Mouse (Mus musculus): ENCODE results near the gene Myh9. TPM values are rescaled to one million over a fixed set of nuclear protein-coding genes. Genes with fewer than 3 reads are reported as not detected.

Myh9 gene
- total RNA-seq, 2 experiments from 2014 or later, result 80.9 to 86.7 TPM

DNA sequence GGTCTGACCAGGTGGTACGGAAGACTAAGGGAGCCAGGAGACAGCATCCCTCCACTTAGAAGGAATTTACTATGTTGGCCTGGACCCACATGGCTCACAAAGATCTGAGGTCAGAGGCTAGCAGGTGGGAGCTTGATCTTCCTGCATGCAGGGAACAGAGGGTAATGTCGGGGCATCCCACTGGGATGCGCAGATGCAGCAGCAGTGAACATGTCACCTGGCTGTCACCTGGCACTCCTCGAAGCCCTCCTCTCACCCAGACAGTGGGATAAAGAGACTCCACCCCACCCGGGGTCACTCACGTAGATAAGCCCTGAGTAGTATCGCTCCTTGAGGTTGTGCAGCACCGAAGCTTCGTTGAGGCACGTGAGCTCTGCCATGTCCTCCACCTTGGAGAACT lies 29.4 kb downstream of the Myh9 start:
- no peak for DNase-seq (ENCODE audit: low spot score in 2 of 2)

DNA sequence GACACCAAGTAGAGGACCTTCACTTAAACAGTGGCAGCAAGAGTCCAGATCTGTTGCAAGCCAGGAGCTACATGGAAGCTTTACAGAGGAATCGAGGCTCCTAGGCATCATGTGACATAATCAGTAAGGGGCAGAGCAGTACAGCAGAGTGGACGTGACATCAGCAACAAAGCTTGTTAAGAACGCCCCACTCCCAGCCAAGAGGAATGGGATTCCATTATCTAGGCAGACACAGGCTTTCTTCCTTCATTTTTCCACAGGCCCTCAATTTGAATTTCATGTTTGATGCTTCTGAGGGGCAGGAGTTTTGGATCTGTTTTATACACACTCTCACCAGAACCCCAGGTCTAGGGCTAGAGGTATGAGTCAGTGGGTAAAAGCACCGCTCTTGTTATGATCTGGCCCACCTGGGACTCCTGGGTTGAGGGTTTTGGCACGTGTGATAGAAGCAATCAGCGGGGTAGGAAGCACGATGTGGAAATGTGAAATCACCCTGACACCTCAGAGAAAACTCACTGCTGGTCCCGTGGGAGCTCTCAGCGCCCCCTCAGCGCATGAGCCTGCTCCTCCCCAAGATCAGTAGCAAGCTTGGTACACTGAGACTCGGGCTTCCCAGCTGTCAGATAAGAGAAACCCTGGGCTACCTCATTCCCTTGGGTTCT lies 30.7 kb downstream of the Myh9 start:
- no peak for DNase-seq (ENCODE audit: low spot score in 2 of 2)

DNA sequence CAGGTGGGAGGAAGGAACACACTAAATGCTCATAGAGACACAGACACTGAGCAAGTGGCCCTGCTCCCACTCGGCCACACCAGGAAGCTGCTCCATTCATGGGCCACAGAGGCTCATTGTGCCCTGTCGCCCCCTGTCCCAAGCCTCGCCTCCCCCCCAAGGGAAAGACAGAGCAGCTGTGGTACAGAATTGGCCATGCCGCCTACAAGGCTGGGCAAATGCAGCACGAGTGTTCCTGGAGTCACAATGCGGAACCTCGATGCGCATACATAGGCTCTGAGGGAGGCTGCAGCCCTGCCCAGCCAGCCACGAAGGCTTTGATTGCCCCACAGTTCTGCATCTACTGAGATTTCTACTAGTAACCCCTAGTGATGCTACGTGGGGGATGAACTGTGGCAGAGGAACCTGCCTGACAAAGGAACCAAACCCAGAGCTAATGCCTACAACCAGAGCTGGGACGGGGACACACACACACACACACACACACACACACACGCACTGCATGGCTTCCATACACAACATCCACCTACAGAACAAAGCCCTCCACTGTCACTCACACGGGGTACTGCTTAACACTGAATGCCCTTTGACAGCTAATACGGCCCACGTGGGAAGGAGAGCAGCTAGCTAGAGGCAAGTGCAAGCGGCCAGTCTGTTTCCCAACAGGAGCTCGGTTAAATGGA lies 31.4 kb downstream of the Myh9 start:
- peak in 1 of 2 experiments; percentile 39 for DNase-seq (ENCODE audit: low spot score in 2 of 2)

DNA sequence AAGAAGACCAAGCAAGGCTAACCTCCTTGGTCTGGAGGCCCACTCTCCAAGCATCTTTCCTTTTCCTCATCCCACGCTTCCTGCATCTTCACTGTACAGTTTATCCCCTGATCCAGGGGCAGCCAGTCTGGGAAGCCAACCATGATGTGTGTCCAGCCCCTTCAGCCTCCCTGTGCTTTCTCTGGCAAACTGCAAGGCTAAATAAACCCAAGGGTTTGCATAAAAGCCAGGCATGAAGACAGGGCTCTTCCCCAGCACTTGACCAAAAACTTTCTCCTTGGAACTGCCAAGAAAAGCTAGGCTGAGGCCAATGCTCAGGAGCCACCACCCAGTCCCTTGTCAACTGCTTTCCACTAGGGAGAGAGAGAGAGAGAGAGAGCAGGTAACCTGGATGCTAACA lies 32.5 kb downstream of the Myh9 start:
- DNase-seq (ENCODE audit: low spot score in 2 of 2), result no peak

DNA sequence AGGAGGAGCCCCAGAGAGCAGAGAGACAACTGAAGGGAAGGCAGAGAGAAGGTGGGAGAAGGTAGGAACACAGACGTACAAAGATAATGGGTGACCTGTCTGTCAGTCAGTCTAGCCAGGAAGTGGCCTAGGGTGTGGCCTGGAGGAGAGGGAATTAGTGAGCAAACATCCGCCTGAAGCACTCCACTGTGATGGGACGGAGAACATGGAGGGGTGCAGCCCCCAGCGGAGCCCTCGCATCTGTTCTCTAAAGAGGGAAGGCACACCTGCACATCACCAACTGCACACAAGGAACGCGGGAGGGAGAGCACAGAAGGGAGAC lies 34.8 kb downstream of the Myh9 start:
- DNase-seq (ENCODE audit: low spot score in 2 of 2), result no peak

DNA sequence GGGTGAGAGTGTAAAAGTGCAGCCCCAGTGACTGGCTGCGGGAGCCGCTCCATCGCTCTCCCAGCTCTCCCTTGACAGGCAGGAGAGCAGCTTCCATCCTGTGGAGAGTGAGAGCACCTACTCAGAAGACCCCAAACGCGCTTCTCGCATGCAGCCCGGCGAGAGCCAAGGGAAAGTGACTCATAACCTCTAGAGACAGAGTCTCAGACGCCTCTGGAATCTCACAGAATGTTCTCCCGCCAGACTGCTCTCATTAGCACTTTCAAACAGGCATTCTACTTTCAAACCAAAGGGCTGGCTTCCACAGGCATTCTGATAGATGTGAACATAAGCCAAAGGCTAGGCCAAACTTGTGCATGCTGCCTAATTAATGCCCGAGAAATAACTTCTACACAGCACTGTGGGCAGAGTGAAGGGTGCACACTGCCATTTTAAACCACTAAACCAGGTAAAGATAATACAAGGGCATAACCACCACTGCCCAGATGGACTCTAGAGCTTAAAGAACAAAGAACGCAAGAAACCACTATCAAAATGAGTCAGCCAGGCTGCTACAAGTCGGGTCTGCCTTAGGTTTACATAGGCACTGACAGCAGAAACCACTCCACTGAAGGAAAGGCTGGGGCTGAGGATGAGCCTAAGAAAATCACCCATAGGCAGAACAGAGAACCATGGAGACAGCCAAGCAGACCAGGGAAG lies 35.3 kb downstream of the Myh9 start:
- peak in 1 of 2 experiments; percentile 47 for DNase-seq (ENCODE audit: low spot score in 2 of 2)

DNA sequence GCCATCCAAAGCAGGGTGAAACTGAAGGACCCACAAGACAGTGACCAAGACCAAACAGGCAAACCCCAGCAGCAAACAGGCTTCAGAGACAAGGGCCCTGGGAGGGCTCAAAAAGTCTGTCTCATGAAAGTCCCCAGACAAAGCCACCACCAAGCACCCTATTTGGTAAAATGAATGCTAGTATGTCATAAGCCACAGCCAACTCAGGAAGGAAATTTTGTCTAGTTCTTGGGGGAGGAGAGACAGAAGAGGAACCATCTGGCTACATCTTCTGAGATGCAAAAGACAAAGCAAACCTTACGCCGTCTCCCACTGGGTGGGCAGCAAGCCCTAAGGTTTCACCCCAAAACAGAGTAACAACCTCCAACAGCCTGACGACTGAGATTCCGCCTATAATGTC lies 36.3 kb downstream of the Myh9 start:
- DNase-seq (ENCODE audit: low spot score in 2 of 2), result no peak

DNA sequence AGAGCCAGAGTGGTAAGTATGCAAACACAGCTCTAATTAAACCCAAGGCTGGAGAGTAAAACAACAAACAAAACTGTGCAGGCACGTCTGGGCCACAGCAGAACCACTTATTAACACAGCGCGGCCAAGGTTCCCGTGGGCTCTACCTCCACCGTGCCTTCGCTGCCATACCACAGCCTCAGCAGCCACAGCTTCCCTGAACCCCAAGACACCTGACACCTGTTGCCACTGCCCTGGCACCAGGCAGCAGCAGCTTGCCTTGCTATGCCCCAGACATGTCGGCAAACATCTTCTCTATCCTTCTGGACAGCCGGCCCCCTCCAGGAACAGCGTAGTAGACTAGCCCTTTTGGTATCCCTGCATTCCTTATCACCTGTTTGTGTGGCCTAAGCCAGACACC lies 37.0 kb downstream of the Myh9 start:
- no peak for DNase-seq (ENCODE audit: low spot score in 2 of 2)

DNA sequence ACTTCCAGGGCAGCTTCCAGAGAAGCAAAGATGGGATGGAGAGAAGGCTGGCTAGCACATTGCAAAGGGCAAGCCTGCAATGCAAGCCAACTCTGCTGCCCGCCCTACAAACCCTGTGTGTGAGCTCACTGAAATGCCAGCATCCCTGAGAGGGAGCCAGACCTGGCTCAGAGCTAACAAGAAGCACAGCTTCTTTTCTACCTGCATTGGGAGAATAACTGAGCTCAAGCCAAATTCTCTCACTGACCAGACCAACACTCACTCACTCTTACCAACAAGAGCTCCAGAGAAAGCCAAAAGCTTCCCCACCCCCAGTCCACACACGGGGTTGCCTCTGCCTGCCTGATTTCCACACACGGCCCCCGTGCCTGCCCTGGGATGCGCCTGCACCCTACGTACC lies 37.5 kb downstream of the Myh9 start:
- no peak for DNase-seq (ENCODE audit: low spot score in 2 of 2)

DNA sequence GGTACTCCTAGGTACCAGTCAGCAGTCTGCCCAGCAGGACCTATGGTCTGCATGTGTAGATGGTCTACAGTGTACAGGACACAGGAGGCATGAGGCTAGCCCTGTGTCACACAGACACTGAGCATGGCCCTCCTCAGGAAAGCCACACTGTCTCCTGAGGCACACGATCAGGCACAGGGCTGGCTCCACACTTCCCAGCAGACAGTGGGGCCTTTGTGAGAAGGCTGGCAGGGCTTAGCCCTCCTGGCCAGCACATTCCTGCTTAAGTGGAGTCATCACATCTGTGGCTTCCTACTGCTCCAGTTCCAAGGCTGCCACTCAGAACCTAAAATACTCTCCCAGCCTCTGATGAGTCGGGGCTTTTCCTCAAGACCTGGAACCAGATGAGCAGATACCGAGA lies 38.2 kb downstream of the Myh9 start:
- DNase-seq (ENCODE audit: low spot score in 2 of 2), result peak in 1 of 2 experiments; percentile 41

DNA sequence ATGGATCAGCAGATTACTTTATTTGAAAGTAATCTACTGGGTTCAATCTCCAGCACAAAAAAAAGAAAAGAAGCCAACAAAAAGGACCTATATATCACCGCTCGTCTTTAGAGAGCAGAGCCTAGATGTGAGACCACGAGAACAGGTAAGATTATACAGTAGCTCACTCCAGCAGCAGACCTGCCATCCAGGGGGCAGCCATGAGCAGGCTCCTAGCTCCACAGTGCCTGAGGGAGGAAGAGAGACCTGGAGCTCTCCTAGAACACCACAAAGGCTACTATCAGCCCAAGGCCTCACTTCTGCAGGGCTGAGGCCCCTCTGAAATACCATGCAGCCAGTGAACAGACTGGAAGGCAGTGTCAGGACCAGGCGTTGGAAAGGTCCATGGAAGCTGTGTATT lies 39.0 kb downstream of the Myh9 start:
- no peak for DNase-seq (ENCODE audit: low spot score in 2 of 2)

DNA sequence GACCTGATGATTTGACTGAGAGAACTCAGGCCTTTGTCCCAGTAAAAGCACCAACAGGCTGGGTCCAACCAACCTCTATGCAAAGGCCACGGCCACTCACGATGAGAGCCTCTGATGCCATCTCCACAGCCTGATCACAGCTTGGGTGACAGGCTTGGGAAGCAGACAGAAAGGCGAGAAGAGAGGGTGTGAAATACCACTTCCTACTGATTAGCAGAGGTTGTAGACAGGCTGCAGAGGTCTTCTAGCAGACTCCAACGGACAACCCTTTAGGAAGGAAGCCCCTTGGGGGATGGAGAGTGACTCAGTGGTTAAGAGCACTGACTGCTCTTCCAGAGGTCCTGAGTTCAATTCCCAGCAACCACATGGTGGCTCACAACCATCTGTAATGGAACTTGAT lies 40.8 kb downstream of the Myh9 start:
- no peak for DNase-seq (ENCODE audit: low spot score in 2 of 2)

DNA sequence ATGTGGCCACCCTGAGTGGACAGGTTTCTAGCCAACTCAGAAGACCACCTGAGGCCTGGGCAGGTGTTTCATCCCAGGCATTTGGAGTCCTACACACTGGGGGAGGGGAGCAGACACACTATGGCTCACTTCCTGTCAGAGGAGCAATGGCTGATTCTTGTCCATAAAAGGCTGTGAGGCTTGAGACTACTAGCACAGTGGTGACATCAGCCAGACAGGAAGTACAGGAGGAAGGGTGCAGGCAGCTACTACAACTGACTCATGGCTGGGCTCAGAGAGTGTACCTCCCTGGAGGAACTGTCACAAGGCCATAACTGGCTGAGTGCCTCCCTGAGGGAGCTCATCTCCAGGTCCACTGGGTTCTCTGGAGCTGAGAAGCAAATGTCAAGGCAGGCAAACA lies 41.5 kb downstream of the Myh9 start:
- peak in 1 of 2 experiments; percentile 36 for DNase-seq (ENCODE audit: low spot score in 2 of 2)

DNA sequence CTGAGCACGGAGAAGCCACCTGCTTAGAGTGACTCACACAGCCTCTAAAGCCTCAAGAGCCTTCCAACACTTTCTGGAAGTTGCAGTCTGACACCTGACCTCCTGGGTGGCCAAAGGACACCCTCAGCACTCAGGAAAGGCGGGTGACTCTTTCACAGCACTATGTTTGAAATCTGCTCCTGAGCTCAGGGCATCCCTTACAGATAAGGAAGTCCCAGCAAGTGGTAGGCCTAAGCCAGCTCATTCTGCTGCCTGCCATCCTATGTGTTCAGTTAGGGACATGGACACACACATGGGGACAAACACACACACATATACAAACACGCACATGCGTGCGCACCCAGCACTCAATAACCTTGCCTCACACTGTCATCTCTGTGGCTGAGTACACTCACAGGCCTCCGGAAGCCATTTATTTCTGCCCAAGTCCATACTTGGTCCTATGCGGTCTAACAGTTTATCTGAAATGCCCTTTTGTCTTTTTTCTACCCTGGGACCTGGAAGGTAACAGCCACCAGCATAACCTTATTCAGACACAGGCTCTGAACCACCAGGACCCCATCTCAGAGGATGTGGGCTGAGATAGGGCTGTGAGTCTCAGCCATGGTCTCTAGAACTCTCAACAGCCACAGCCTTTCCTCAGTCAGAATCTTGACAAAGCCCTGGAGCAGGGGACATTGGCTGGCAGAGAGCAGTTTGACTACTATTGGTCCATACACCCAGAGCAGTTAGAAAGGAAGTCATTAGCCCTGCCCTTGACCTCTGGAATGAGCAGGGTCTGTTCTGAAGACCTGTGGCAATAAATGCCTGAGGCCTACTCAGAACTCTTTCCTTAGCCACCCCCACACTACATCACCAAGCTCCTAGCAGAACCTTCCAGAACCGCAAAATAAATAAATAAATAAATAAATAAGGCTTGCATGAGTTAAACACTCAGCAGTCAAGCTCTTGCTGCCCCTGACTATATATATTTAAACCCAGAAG lies 42.2 kb downstream of the Myh9 start:
- no peak for DNase-seq (ENCODE audit: low spot score in 2 of 2)

DNA sequence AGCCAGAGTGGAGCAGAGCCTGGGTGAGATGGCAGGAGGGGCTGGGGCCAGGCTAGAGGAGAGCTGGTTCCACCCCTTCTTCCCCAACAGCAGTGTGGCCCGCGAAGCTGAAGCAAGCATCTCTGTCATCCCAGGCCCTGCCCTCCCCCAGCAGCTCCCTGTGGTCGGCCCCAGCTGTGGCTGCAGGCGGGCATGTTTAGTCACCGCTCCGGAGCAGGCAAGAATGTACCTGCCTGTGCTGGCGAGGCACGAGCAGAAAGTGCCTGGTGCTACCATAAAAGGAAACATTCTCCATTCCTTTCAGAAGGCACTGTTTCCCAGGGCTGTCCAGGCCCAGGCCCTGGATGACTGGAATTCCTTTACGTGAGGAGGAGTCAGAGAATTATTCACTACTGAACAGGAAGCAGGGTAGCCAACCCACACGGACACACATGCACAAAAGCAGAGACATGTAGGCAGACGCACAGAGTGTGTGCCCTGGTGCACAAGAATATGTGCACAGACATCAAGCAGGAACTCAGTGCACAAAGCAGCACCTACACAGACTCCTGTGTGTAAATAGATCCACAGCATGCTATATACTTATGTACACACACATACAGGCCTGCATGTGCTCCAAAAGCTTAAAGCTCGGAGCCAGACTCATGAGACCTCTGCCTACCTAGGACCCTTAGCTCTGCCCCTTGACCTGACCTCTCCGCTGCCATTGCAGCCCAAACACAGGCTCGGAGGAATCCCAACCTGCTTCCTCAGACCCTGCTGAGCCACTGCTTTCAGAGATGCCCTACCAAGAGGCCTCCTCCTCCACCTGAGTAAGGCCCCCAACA lies 43.1 kb downstream of the Myh9 start:
- no peak for DNase-seq (ENCODE audit: low spot score in 2 of 2)

DNA sequence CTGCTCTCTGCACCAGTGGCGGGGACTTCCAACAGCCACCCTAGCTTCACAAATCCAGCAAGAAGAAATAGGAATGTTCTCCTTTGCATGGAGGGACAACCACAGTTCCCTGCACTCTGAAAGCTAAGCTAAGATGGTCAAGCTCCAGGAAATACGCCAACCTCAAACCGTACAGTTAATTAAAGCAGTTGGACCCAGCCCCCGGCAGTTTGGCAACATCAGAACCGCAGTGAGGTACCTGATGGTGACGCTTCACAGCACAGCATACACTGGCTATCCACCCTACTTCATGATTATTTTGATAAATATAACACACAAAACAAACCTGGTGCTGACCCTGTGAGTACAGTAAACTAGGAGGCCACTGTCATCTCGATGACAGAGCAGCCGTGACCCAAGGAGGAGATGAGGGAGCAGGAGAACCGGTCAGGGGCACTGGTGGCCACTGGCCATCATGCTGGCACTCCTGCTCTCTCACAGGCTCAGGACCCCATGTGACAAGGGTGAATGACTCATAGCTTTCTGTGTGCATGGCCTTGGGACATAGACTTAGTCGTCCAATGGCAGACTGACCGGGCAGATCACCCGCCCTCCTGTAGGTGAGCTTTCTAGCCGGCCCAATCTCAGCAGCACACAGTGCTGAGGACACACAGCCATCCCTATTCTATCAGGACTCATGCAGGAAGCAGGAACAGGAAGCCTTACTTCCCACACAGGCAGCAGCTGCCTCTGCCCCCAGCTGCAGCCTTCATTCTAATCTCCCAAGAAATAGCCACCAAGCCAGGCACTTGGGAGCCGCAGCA lies 44.2 kb downstream of the Myh9 start:
- DNase-seq (ENCODE audit: low spot score in 2 of 2), result no peak

DNA sequence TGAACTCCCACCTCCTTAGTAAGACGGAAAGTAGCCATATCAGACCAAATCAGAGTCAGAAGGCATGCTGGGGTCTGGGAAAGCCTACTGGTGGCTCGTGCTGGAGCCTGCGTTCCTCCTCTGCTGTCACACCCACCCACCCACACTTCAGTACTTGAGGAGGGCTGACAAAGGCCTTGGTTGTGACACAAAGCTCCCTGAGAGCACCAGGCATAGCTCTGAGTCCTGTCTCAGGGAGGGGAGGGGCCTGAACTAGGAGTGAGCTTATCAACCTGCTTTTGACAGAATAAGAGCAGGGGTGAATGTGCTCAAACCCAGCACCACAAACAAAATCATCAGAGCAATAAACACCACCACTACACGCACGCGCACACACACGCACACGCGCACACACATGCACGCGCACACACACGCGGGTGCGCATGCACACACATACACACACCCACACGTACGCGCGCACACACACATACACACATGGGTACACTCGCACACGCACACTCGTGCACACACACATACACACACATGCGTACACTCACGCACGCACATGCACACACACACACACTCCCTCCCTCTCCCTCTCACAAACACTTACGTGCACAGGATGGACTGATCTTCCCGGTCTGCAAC lies 45.5 kb downstream of the Myh9 start:
- DNase-seq (ENCODE audit: low spot score in 2 of 2), result no peak

DNA sequence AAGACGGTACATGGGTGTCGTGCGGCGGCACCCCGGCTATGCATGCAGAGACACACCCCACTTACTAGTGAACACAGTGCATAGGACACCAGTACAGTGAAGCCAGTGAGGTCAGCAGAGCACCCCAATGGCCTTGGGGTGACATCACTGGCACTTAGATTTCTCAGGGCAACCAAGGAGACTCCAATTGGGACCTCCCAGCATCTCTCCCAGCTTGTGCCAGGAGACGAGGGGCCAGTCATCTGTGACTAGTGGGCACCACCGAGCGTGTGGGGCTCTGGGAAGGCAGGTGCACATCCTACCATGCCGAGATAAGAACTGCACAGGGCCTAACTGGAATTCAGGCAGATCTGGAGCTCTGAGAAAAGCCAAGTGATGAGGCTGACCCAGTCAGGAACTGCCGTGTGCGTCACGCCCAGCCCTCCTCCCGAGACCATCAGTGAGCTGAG lies 47.0 kb downstream of the Myh9 start:
- DNase-seq (ENCODE audit: low spot score in 2 of 2), result no peak
